Mouse (Mus musculus) kidney, adult 2 months (tissue): ENCODE data around the gene 4933402D24Rik. TPM values are rescaled to one million over a fixed set of nuclear protein-coding genes. Genes with fewer than 3 reads are reported as not detected.

ENCODE experiments used
- DNase-seq: peaks from one replicate; pipeline ENCODE4 v3.0.0; 2021
- H3K27ac ChIP-seq: fragments of 200-500 bp; 2 replicates; pipeline ENCODE4 v1.5.1; 2012; ENCODE audit warnings: low read depth, low read length, control low read depth, inconsistent platforms; ENCODE audit not compliant: insufficient read depth
- H3K27me3 ChIP-seq: fragments of 200-500 bp; replicated peaks from 2 replicates; pipeline ENCODE4 v1.6.1; 2012; ENCODE audit warnings: mild to moderate bottlenecking, moderate library complexity, low read length, inconsistent platforms; ENCODE audit not compliant: control insufficient read depth, insufficient read depth
- H3K36me3 ChIP-seq: fragments of 200-500 bp; 2 replicates; pipeline ENCODE4 v1.6.1; 2012; ENCODE audit warnings: mild to moderate bottlenecking, moderate library complexity, low read length, inconsistent platforms; ENCODE audit not compliant: control insufficient read depth, insufficient read depth
- H3K4me1 ChIP-seq: fragments of 200-500 bp; 2 replicates; pipeline ENCODE4 v1.6.1; 2011; ENCODE audit warnings: low read length; ENCODE audit not compliant: control insufficient read depth, insufficient read depth
- H3K4me3 ChIP-seq: fragments of 200-500 bp; 2 replicates; pipeline ENCODE4 v1.5.1; 2011; ENCODE audit warnings: mild to moderate bottlenecking, low read depth, low read length, control low read depth; ENCODE audit not compliant: insufficient read depth
- CTCF ChIP-seq: fragments of 200-500 bp; conservative IDR thresholded peaks from 2 replicates; pipeline ENCODE4 v1.5.1; 2011; ENCODE audit warnings: low read depth, mild to moderate bottlenecking, control low read depth, low read length, moderate library complexity, mixed read lengths; ENCODE audit not compliant: insufficient read depth, insufficient read length
- POLR2A ChIP-seq: fragments of 200-500 bp; IDR thresholded peaks from one replicate; pipeline ENCODE4 v1.6.1; 2011; ENCODE audit warnings: low read depth, low read length, control low read depth
- WGBS: fragments of 180-500 bp; shearing (Covaris S2); methylation state at CpG from one replicate; pipeline ENCODE4 v1.1.7; 2018; 5-methylcytosine and 5-hydroxymethylcytosine counted together
- polyA plus RNA-seq: library from polyadenylated mRNA; depleted of rRNA; stranded (reverse); fragments of >200 nt; gene quantifications from 2 replicates; pipeline ENCODE4 v1.2.3, GENCODE M21; 2012; rRNA removed

Gene 4933402D24Rik
- polyA plus RNA-seq, 1 experiment = not detected

- Histone ChIP-seq H3K4me3 (no peak overlapping the region), H3K27ac (no peak overlapping the region), H3K36me3 (no peaks in the 10 kb centered on the region), H3K4me1 (no peaks in the 10 kb centered on the region), H3K27me3 (no peaks in the 10 kb centered on the region)
- DNase-seq = no peak
- 86% methylated on average over 7 of the region's 7 CpGs for WGBS
- no peak for TF ChIP-seq CTCF
- TF ChIP-seq POLR2A = no peak
Measured at GRCm38 (mm10) chr1:63720161-63720560, 48.9 kb downstream of the 4933402D24Rik start.

- DNase-seq = no peak
- TF ChIP-seq CTCF (no peak), POLR2A (no peak)
- H3K36me3 ChIP-seq = no peaks in the 10 kb centered on the region
- WGBS = 71% methylated on average over 3 of the region's 3 CpGs
- no peaks in the 10 kb centered on the region; the same call in 1 of the 2 replicates for H3K4me1 ChIP-seq
- H3K27me3 ChIP-seq = no peaks in the 10 kb centered on the region
- no peak overlapping the region for H3K27ac ChIP-seq
- H3K4me3 ChIP-seq = no peak overlapping the region
Measured at GRCm38 (mm10) chr1:63708876-63709275, 60.2 kb downstream of the 4933402D24Rik start.

GRCm38 (mm10) chr1:63705733-63706132 is 63.3 kb downstream of the 4933402D24Rik start:
- Histone ChIP-seq H3K27me3 (no peaks in the 10 kb centered on the region), H3K27ac (no peak overlapping the region), H3K4me1 (no peaks in the 10 kb centered on the region; the same call in 1 of the 2 replicates), H3K4me3 (no peak overlapping the region), H3K36me3 (no peaks in the 10 kb centered on the region)
- DNase-seq = peak; percentile 23
- 21% methylated on average over 5 of the region's 5 CpGs for WGBS
- TF ChIP-seq POLR2A (no peak), CTCF (no peak)

Other genes starting within 250 kb of the 4933402D24Rik start
- not detected in 2 replicates for gene Gm39653, start 153.3 kb downstream of the 4933402D24Rik start, polyA plus RNA-seq
- not detected in 2 replicates for gene Dytn, start 82.3 kb downstream of the 4933402D24Rik start, polyA plus RNA-seq
- gene Mdh1b, start 38.9 kb downstream of the 4933402D24Rik start, polyA plus RNA-seq = 0.07 and 0.19 TPM in 2 replicates
- gene Fastkd2, start 38.7 kb downstream of the 4933402D24Rik start, polyA plus RNA-seq = 5.5 and 7.2 TPM in 2 replicates